Mouse (Mus musculus): ENCODE measurements at regions not wholly inside any gene's neighbourhood (a gene's known extent, or its start where the extent isn't known, plus 50 kb on each side); places are given as distances from the start of the nearest gene placed in this dataset.

GRCm38 (mm10) chr1:13977207-13977606 is 2115.9 kb downstream of the 4930444P10Rik start:
- no peak for DNase-seq
- intact Hi-C loops (cut with DNase I), result no loop called here

- DNase-seq, result no peak
- intact Hi-C loops (cut with DNase I), result no loop called here
Observed at GRCm38 (mm10) chr1:13949241-13949640, 2143.9 kb downstream of the 4930444P10Rik start.

GRCm38 (mm10) chr1:13941351-13941750 is 2151.8 kb downstream of the 4930444P10Rik start:
- DNase-seq, result no peak
- intact Hi-C loops (cut with DNase I), result no loop called here

GRCm38 (mm10) chr1:13938344-13938743 is 2154.8 kb downstream of the 4930444P10Rik start:
- intact Hi-C loops (cut with DNase I), result no loop called here
- no peak for DNase-seq

- no peak for DNase-seq
- intact Hi-C loops (cut with DNase I), result no loop called here
Observed at GRCm38 (mm10) chr1:13935938-13936491, 2157.1 kb downstream of the 4930444P10Rik start.

- intact Hi-C loops (cut with DNase I), result no loop called here
- DNase-seq, result no peak
Observed at GRCm38 (mm10) chr1:13928679-13929078, 2164.4 kb downstream of the 4930444P10Rik start.

GRCm38 (mm10) chr1:13927964-13928363 is 2165.2 kb downstream of the 4930444P10Rik start:
- no peak for DNase-seq
- intact Hi-C loops (cut with DNase I), result no loop called here

GRCm38 (mm10) chr1:13925994-13926393 is 2167.1 kb downstream of the 4930444P10Rik start:
- intact Hi-C loops (cut with DNase I), result no loop called here

GRCm38 (mm10) chr1:13915216-13915615 is 2177.9 kb downstream of the 4930444P10Rik start:
- intact Hi-C loops (cut with DNase I), result no loop called here
- DNase-seq, result no peak

More at GRCm38 (mm10) chr1:13925994-13926393, 2167.1 kb downstream of the 4930444P10Rik start:
- DNase-seq, result no peak

- DNase-seq, result no peak
- intact Hi-C loops (cut with DNase I), result no loop called here
Observed at GRCm38 (mm10) chr1:13879126-13879525, 2214.0 kb downstream of the 4930444P10Rik start.

- DNase-seq, result no peak
- intact Hi-C loops (cut with DNase I), result no loop called here
Observed at GRCm38 (mm10) chr1:13873925-13874324, 2219.2 kb downstream of the 4930444P10Rik start.

- intact Hi-C loops (cut with DNase I), result no loop called here
Observed at GRCm38 (mm10) chr1:13872536-13872935, 2220.6 kb downstream of the 4930444P10Rik start.

GRCm38 (mm10) chr1:13870631-13871286 is 2222.4 kb downstream of the 4930444P10Rik start:
- no peak for DNase-seq
- intact Hi-C loops (cut with DNase I), result no loop called here

More at GRCm38 (mm10) chr1:13872536-13872935, 2220.6 kb downstream of the 4930444P10Rik start:
- DNase-seq, result no peak

GRCm38 (mm10) chr1:13865713-13866112 is 2227.4 kb downstream of the 4930444P10Rik start:
- no peak for DNase-seq
- intact Hi-C loops (cut with DNase I), result no loop called here

- no peak for DNase-seq
- intact Hi-C loops (cut with DNase I), result no loop called here
Observed at GRCm38 (mm10) chr1:13863712-13864111, 2229.4 kb downstream of the 4930444P10Rik start.

GRCm38 (mm10) chr1:13861070-13861511 is 2232.0 kb downstream of the 4930444P10Rik start:
- DNase-seq, result no peak
- intact Hi-C loops (cut with DNase I), result no loop called here

- no peak for DNase-seq
- intact Hi-C loops (cut with DNase I), result no loop called here
Observed at GRCm38 (mm10) chr1:13860469-13860868, 2232.7 kb downstream of the 4930444P10Rik start.

GRCm38 (mm10) chr1:13859723-13860122 is 2233.4 kb downstream of the 4930444P10Rik start:
- intact Hi-C loops (cut with DNase I), result no loop called here
- DNase-seq, result no peak

- no peak for DNase-seq
Observed at GRCm38 (mm10) chr1:13858371-13859018, 2234.6 kb downstream of the 4930444P10Rik start.

GRCm38 (mm10) chr1:13856998-13857397 is 2236.1 kb downstream of the 4930444P10Rik start:
- no peak for DNase-seq

More at GRCm38 (mm10) chr1:13858371-13859018, 2234.6 kb downstream of the 4930444P10Rik start:
- intact Hi-C loops (cut with DNase I), result no loop called here

GRCm38 (mm10) chr1:13851144-13851543 is 2242.0 kb downstream of the 4930444P10Rik start:
- intact Hi-C loops (cut with DNase I), result no loop called here
- no peak for DNase-seq

More at GRCm38 (mm10) chr1:13856998-13857397, 2236.1 kb downstream of the 4930444P10Rik start:
- intact Hi-C loops (cut with DNase I), result no loop called here

All from heart, postnatal 14 days (tissue).